Mouse (Mus musculus) adrenal gland, adult 18-20 months (tissue): ENCODE measurements at regions not wholly inside any gene's neighbourhood (a gene's known extent, or its start where the extent isn't known, plus 50 kb on each side); places are given as distances from the start of the nearest gene placed in this dataset.
"Not testable (repeated sequence)": the region's sequence is repeated elsewhere in the genome, so short reads cannot be mapped to it uniquely, and the experiment has no call there.

Source experiments
- DNase-seq, 2 experiments: peaks; one replicate each; pipeline ENCODE4 v3.0.0; 2021 to 2022; ENCODE audit warnings: low spot score in 2 of 2

DNA sequence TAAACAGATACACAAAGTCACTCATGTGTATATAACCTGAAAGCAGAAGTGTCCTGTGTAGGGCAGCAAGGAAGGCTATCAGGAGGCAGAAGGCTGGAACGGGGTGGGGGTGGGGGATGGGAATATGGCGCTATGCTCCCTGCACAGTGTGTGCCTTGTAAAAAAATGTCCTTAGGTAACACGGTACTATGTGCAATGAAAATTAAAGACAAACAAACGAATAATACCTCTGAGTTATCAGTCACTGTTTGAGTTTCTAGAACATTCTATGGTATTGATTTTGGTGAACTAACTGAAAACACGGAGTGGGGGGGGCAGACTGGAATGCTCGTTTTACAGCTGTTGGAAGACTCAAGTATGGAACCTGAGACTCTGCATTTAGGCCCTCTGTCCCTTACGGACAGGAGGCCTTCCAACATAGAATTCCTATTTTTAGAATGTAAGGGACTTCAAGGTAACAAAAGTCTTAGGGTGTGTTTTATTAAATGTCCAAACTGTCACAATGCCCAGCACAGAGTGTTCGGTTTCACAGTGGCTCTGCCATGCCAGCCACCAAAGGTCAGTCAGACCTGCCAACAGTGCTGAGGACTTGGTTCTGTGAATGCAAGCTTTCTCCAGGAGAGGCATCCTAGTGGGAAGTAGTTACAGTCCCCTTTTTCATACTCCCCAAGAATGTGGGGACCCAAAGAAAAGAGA is 240.6 kb downstream of the Ano6 start:
- DNase-seq, result no peak

DNA sequence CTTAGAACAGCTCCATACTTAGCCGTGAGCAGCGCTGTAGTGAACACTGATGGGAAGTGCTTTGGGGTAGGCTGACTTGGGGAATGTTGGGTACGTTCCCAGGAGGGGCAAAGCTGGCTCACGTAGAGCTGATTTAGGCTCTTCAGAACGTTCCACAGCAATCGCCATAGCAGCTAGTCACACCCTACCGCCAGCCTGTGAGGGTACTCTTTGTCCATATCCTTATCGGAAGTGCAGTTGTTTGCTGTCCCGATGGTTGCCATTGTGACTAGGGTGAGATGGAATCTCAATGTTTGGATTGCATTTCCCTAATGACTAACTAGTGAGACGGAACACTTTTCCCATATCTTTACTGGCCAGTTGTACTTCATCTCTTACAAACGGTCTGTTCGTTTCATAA is 244.6 kb downstream of the Ano6 start:
- DNase-seq, result no peak

DNA sequence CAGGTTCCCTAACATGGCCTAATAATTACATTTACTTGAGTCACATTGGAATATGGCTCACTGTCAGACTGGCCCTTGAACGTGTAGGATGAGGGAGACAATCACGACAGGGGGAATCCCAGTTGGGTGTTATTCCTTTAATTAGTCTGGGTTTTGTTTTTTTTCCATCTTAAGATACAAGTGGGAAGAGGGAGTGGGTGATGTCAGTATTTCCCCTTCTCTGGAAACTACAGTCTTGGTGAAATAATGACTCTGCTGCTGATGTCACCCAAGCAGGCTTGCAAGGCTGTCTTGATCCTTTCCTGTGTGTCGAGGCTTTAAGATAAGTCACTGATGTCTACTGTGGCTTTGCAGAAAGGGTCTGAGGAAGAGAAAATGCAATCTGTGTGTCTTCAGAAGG is 241.8 kb upstream of the Arid2 start:
- no peak for DNase-seq

DNA sequence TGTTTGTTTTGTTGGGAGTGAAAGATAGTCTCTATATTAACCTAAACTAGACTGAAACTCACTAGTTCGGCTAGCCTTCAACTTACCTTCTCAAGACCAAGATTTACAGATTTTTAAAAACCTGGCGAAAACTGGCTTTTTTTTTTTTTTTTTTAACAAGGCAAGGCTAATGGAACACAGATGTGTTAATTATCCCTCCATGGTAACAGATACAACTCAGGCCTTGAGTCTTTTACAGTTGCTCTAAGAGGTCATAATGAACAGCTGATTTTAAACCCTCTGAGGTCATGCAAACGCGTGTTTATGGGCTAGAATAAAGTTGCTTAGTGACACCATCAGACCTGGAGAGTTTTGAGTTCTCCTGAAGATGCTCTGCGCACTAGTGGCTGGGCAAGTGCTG is 240.7 kb upstream of the Arid2 start:
- no peak for DNase-seq

DNA sequence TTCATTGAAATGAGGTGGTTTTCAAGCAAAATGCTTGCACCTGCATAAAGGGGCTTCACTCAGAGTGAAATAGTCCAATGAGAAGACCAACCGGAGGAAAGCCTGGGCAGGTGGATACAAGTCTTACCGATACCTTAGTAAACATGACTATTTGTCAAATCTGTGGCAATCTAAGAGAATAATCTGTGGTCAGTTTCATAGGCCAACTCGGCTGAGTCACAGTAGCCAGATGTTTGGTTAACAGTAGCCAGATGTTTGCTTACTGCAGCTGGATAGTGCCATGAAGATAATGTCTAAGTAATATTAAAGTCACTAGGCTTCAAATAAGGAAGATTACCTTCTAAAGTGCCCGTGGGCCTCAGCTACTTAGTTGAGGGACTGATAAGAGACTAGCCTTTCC is 236.9 kb upstream of the Arid2 start:
- no peak for DNase-seq

DNA sequence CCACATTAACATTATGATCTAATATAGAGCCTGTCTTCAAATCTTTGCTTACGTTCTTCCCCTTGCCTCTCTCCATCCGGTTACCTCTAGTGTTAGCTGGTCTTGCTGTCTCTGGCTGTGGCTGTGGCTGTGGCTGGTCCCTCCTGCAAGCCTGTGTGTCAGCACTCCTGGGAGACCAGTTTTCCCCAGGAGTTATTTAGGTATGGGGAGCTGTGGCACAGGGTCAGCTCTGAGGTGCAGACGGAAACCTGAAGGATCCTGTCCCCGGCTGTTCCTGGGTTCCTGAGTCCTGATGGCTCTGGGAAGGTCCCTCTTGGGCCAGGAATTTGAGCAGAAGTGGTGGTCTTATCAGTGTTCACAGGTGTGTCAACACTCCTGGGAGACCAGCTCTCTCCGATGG is 234.7 kb upstream of the Arid2 start:
- DNase-seq, result no peak

DNA sequence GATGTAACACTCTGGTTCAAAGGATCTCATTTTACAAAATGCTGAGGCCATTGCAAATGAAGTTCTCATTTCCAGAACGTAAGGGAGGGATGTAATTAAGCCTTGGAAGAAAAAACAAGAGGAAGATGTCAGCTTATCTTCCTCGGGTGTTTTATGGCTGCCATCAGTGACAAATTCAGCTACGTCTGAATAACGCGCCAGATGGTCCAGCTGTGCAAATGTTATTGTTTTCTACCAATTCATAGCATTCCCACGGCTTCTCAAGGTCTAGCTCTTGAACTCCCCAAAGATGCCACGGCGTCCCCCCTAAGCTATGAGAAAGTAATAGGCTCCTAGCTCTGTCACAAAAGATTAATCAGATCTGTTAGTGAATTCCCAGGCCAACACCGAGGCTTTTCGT is 232.0 kb upstream of the Arid2 start:
- DNase-seq, result no peak

DNA sequence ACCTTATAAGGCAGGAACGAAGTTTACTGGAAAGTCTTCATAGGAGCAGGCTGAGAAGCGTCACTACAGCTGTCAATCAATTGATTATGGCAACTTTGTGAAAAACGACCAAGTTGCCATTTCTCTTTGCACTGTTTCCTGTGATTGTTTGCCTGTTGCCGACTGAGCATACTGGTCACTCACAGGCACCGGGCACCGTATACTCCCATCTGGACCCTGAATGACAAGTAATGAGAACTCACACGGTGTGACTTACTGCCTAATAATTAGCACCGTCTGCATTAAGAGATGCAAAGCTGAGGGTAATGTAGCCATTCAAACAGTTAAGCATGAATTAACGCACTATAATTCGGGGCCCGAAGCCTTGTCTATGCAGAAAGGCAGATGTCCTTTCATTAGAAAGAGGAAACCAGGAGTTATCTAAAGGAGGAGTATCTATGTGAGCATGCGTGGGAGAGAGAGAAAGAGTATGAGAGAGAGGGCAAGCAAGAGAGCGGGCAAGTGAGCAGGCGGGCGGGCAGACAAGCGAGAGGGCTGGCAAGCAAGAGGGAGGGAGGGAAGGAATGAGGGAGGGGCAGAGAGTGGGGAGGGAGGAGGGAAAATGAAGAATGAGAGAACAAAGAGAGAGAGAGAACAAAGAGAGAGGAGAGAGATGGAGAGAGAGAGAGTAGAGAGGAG is 231.4 kb upstream of the Arid2 start:
- no peak for DNase-seq

DNA sequence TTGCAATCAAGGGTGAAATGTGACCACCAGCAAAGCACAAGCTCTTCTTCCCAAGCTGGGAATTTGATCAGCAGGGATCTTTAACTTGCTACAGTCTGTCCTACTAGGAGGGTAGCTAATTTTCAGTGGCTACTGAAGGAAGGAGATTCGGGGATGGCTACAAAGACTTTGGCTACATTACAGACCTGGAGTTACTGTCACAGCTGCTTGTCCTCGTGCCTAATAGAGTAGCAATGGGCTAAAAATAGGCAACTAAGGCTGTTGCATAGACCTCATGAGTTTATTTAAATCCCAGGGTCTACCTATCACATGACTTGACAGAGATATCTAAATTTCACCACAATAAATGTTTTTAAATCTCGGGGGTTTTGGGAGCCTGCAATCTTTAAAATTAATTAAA is 227.7 kb upstream of the Arid2 start:
- DNase-seq, result no peak

DNA sequence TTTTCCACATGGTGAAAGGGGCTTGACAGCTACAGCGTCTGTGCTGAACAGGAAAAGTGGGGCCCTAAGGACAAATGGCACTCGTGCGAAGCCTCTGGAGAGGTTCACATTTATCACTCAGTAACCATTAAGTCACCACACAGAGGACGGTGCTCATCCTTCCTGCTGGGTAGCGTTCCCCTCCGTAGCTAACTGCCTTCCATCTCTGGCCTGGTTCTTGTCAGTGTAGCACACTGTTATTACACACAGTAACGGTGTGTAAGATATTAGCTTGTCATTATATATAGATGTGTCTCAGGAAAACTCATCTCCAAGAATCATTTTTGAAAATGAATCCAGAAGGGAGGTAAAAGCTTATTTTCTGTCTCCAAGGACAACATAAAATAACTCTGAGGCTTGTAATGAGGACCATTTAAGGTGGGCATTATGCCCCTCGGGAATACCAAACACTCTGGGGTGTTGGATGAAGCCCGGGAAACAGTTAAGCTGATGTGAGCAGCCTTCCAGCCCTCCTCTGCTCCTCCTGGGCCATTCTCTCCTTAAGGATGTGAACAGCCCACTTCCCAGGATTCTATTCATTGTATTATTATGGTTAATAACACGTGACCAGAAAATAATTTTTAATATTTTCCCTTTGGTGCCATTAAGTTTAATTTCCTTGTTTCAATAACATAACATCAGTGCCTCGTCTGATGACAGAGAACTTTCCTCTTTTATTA is 222.7 kb upstream of the Arid2 start:
- no peak for DNase-seq

DNA sequence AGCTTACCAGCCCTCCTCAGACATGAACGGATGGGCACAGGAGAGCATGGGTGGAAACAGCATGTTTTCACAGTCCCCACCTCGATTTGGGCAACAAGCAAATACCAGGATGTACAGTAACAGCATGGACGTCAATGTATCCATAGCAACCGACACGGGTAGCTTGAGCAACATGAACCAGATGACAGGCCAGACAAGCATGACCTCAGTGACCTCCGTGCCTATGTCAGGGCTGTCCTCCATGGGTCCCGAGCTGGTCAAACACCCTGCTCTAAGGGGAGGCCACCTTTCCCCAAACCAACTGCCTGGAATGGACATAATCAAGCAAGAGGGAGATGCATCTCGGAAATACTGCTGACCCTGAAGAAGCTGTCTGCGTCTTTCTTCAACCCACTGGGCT is 211.7 kb upstream of the Arid2 start:
- DNase-seq, result no peak

DNA sequence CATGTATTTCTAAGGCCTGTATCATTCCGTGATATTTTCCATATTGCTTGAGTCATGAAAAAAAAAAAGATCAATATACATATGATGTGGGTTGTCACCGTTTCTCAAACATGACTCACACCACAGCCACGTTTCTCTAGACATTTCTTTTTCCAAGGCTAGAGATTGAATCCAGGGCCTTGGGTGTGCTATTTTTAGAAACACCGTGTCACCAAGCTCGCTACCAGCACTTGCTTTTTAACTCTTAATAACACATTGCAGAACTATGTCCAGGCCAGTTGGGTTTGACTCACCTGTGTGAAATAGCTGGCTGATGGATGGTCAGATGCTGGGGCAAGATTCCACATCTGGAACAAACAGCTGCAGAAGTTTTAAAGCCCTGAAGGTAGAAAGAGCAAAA is 209.6 kb upstream of the Arid2 start:
- no peak for DNase-seq

DNA sequence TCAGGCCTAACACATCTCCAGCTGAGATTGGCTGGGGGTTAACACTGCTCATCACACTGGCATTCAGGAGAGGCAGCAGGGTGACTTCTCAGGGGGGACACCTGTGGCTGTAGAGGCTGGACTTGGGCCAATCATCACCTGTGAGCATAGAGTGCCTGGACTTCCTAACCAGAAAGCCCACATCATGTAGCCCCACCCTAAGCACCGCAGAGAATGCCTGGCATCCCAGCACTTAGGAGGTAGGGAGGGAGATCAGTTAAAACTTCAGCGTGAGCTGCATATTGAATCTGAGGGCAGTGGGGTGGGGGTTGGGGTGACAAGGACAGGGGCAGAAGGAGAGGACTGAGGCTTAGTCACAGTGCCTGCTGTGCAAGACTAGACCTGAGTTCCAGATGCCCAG is 208.7 kb upstream of the Arid2 start:
- DNase-seq, result no peak

DNA sequence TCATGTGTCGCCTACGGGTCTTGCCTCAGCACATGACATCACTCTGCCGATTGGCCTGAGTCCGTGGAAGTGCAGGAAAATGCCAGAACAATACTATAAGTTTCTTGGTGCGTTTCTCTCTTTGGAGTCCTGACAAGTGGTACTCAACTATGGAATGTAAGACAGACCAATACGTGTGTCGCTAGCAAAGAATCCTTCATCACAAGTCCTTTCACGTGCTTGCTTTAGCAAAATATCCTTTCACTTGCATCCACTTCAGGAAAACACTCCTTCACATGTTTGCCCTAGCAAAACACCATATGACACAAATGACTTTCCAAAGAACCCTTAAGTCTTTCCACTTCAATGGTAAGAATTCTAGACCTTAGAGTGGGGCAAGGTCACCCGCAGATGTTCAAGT is 197.6 kb upstream of the Arid2 start:
- DNase-seq, result no peak

DNA sequence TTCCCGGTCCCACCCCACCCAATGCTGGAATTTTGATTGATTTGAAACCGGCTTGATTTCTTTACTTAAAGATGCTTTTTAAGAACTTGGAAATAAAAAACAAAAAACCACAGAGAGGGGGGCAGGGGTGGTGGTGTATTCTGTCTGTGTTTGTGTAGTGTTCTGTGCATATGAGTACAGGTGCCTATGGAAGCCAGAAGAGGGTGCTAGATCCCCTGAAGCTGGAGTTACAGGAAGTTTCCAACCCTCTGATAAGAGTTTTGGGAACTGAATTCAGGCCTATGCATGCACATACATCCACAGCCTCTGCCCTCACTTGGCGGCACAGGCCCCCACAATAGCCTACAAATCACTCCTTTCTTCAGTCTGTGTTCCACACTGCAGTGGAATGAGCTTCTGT is 190.9 kb upstream of the Arid2 start:
- no peak for DNase-seq

DNA sequence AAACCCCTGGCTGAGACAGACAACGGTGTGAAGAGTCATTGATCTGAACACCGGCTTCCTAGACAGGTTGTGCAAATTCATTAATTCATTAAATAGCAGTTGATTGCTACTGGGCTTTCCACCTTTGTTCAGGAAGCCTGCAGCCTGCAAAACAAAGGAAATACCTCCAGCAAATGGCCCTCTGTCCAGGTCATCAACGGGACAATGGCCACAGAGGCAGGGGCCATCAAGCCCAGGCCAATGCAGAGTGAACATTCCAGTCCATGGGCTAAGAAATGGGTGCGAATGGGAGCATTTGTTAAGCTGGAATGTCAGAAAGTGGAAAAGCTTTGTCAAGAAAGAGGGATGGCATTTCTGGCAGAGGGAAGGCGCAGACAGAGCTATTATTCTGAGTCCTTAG is 188.5 kb upstream of the Arid2 start:
- DNase-seq, result no peak

DNA sequence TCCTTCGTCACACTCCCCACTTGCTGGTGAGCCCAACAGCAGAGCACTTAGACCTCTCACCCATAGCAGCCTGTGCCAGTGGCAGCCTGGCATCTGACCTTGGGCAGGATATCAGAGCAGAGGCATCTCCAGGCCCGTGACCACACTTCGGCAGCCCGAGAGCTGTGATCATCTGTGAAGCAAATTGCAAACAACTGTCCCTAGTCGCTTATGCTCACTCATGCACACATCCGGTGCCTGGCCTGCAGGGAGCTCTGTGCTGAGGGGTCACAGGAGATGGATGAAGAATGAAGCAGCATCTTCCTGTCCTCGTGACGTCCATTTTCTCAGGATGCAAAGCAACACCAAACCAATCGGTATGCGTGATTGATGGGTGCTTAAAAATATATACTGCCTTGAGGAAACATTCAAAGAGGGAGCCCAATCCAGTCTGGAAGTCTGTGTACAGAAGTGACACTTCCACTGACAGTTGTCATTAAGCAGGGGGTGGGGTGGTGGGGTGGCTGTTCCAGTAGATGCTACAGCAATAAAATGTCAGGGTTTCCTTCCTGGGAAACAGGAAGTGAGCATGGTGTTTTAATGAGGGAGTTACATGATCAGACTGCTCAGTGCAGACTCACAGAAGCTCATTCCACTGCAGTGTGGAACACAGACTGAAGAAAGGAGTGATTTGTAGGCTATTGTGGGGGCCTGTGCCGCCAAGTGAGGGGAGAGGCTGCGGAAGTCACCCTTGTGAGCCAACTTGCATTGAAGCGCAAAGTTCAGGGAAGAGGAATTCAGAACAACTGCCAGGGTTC is 187.3 kb upstream of the Arid2 start:
- not testable (repeated sequence) for DNase-seq

DNA sequence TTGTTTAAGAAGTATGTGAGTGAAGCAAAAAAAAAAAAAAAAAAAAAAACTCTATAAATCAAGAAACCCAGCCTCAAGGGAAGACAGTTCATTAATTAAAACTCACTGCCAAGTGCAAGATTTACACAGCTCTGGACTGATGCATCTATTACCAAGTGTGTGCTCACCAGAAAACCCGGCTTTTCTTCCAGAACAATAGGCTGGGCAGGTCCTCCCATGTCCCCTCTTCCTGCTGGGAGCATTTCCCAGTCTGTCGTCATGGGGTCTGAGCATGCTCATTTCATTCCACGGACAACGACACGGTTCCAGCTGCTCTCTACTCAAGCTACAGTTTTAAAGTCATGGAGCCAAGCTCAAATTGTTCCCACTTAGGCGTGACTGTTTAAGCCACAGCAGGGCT is 183.6 kb upstream of the Arid2 start:
- no peak for DNase-seq

DNA sequence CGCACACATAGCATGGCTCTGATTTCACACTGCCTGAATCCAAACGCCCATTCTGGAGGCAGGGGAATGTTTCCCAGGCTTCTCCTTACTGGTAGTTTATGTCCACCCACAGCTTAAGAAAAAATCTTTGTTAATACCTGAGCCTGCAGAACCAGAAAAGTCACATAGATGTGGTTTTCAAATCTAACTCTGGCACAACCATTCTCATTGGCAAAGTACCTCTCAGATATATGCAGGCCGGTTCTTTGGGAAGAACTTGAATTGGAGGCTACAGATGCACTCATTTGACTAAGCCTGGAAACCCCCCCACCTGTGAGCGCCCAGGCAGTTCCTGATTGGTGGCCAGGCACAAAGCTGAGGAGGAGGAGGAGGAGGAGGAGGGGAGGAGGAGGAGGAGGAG is 179.8 kb upstream of the Arid2 start:
- DNase-seq, result no peak

DNA sequence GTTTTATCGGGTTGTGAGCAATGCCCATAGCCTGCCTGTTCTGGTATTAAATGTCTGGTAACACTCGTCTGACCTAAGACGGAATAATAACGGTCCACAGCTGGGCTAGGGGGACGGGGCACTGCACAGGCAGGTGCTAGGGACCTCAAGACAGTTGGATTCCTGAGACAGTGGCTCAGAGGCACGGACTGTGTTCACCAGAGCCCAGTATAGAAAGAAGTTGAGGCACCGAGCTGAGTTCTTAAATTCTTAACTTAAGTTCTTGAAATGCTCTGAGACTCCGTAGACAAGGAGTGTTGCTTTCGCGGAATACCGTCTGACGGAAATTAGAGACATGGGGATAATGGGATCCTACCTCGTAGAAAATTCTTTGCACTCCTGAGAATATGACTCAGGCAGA is 174.2 kb upstream of the Arid2 start:
- no peak for DNase-seq

DNA sequence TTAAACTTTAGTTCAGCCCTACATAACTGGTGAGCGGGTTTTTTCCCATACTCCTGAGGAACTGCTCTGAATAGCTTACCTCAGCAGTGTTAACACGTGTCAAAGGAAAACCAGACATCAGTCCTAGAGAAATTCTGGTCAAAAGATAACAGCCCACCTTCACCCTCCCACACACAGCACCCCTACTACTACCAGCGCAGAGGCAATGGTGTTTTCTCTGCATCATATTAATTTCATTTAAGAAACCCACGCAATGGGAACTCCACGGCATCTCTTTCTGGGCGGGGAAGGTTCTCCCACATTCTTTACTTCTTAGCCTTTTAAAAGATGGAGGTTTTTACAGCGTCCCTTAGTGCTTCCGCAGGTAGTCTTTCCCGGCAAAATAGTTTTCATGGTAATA is 172.7 kb upstream of the Arid2 start:
- no peak for DNase-seq

DNA sequence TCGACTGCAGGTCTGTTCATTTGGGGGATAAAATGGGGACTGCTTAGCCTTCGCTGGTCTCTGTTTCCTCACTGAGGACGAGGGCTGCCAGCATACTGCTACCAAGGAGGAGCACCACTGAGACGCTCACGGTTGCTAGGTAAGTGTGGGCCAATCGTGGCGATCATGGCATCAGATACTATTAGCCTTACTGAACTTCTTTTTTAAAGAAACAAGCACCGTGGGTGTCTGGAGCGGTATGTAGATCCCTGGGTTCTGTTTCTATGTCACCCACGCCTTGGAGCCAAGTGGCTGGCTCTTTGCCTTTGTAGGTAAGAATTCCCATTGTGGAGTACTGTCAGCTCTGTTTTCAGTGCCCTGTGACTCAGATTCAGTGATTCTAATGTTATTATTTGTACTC is 172.1 kb upstream of the Arid2 start:
- DNase-seq, result no peak
